Mouse (Mus musculus) left cerebral cortex, postnatal 36 days (tissue): Measurements from ENCODE around the gene Nodal. TPM values are rescaled to one million over a fixed set of nuclear protein-coding genes. Genes with fewer than 3 reads are reported as not detected.
A peak's percentile ranks its signal among the peaks of the same experiment; 100 is the strongest.

Experiments used
- DNase-seq, 2 experiments: peaks; one replicate each; pipeline ENCODE4 v3.0.0; 2021 to 2022; ENCODE audit warnings: low spot score in 2 of 2, mixed read lengths in 1 of 2
- intact Hi-C: fragments of 180-260 bp; cut with DNase I; formaldehyde crosslinking; loops from one replicate; pipeline ENCODE4 v1.15.1; 2025
- total RNA-seq, 2 experiments: library from RNA; stranded (reverse); gene quantifications; 2 replicates each; pipeline ENCODE4 v1.2.3; 2021

Gene Nodal
- total RNA-seq, 2 experiments from 2014 or later: 0.32 to 0.35 TPM

DNA sequence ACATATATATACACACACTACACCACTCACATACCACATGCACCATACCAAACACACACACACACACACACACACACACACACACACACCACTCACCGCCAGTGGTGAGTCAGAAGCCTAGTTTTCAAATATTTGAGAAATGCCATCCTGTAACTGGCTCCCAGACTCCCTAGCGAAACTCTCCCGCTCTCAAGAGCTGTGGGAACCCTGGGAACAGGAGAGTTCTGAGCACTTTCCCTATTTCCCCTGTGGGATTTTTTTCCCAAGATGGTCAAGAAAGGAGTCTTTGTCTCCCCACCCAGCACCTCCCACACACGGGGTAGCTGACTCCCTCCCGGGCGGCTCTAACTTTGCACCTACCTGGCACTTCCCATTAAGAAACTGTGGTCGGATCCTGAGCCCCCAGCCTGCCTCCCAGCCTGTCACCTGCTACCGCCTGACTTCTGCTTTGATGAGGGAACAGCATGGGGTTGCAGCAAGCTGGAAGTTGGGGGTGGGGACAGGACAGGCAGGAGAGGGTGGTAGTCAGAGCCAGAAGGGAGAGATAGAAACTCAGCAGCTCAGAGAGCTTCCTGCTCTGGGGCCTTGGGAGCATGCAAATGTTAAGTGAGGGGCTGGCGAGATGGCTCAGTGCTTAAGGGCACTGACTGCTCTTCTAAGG, 23.2 kb upstream of the Nodal start:
- intact Hi-C loops: no loop called here
- DNase-seq: no peak

GRCm38 (mm10) chr10:61398125-61398524, 19.6 kb upstream of the Nodal start:
- DNase-seq: no peak
- intact Hi-C loops: no loop called here

DNA sequence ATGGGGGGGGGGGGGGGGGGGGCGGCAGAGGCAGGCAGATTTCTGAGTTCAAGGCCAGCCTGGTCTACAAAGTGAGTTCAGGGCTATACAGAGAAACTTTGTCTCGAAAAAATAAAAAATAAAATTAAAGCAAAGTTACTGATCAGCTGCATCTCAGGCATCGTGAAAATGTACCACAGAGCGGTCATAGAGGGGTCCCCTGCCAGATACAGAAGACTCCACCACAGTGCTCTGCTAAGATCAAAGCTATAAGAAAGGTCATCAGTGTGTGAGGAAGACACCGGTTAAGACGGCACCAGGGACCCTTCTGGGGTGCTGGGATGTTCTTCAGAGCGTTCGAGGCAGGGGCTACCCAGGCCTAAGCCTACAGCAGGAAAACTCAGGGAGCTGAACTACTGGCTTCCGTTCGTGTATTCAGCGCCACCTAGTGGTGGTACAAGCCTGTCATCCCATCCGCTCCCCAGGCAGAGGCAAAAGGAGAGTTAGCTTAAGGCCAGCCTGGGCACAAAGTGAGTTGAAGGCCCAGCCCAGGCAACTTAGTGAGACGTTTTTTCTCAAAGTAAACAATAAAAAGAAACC, 18.5 kb upstream of the Nodal start:
- intact Hi-C loops: loop anchor here (1.0 kb wide), 1 partner anchor 58 kb away; no protein-coding TSS in a partner anchor

GRCm38 (mm10) chr10:61400407-61400806, 17.4 kb upstream of the Nodal start:
- no peak for DNase-seq
- intact Hi-C loops: loop anchor here (5.0 kb wide), 1 partner anchor 203 kb away; no protein-coding TSS in a partner anchor

More for the DNA sequence above, 18.5 kb upstream of the Nodal start:
- DNase-seq: peak; percentile 53 to 54

GRCm38 (mm10) chr10:61402480-61402879, 15.3 kb upstream of the Nodal start:
- no peak for DNase-seq
- intact Hi-C loops: loop anchor here (5.0 kb wide), 1 partner anchor 205 kb away; no protein-coding TSS in a partner anchor

GRCm38 (mm10) chr10:61402911-61403310, 14.9 kb upstream of the Nodal start:
- no peak for DNase-seq

GRCm38 (mm10) chr10:61405958-61406357, 11.8 kb upstream of the Nodal start:
- intact Hi-C loops: no loop called here

More at GRCm38 (mm10) chr10:61402911-61403310, 14.9 kb upstream of the Nodal start:
- intact Hi-C loops: loop anchor here (5.0 kb wide), 1 partner anchor 206 kb away; no protein-coding TSS in a partner anchor

DNA sequence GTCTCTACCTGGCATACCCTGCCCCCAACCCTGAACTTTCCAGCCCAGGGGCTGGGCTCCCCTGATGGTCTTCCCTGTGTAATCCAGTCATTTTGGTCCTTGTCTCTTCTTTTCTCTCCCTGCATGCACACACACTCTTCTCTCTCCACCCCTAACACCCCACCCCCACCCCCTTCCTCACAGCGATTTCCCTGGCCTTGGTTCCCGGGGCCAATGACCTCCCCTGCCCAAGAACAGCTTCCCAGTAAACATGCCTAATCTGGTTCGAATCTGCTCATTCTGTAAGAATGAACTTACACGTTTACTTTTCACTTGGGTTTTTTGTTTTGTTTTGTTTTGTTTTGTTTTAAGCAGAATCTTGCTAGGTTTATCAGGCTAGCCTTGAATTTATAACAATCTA, 8.0 kb upstream of the Nodal start:
- intact Hi-C loops: no loop called here
- DNase-seq: no peak

More at GRCm38 (mm10) chr10:61405958-61406357, 11.8 kb upstream of the Nodal start:
- DNase-seq: no peak

DNA sequence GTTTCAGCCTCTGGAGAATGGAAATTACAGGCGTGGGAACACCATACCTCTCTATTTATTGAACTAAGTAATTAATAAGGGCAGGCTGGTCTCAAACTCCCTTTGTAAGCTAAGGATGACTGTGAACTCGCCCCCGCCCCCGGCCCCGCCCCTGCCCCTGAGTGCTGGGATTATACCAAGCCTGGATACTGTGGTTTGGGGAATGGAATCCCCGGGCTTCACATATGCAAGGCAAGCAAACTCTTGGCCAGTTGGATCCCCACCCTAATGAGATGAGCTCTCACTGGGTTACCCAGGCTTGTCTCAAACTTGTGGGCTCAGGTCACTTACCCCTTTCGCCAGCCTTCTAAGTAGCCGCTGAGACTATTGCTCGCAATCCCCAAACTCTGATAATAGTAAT, 7.6 kb upstream of the Nodal start:
- no peak for DNase-seq
- intact Hi-C loops: no loop called here

DNA sequence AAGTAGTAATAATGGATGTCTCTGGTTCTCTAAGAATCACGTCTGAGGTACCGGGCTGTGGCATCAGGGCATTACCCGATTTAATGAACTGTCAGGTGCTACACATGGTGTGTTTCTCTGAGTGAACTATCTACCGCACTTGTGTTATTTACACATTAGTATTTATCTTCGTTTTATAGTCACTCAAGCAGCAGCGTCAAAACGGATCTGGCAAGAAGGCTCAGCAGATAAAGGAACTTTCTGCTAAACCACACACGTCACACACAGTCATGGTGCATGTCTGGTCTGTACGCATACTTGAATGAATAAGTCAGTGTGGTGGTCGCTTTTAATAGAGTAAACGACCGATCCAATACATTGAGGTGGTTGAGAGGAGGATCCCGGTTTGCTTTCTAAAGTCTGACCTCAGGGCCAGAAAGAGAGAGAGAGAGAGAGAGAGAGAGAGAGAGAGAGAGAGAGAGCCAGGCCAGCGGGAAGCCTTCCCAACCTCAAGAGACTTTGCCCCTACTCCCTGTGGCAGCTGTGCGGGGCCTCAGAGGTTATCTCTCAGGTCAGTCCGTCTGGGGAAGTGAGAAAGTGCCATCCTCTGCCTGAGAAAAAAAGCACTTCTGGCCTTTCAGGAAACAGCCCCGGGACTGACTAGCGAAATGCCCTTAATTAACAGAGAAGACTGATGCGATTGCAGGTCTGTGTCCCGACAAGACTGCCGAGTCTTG, 4.7 kb upstream of the Nodal start:
- intact Hi-C loops: no loop called here
- no peak for DNase-seq

GRCm38 (mm10) chr10:61415240-61415639, 2.5 kb upstream of the Nodal start:
- intact Hi-C loops: no loop called here
- DNase-seq: no peak

- intact Hi-C loops: no loop called here
- DNase-seq: no peak
These were observed 1.9 kb upstream of the Nodal start for GRCm38 (mm10) chr10:61415890-61416289.

GRCm38 (mm10) chr10:61416561-61416960, 1.2 kb upstream of the Nodal start:
- DNase-seq: no peak
- intact Hi-C loops: no loop called here

- no peak for DNase-seq
- intact Hi-C loops: no loop called here
These were observed 726 bp upstream of the Nodal start for GRCm38 (mm10) chr10:61417046-61417445.

DNA sequence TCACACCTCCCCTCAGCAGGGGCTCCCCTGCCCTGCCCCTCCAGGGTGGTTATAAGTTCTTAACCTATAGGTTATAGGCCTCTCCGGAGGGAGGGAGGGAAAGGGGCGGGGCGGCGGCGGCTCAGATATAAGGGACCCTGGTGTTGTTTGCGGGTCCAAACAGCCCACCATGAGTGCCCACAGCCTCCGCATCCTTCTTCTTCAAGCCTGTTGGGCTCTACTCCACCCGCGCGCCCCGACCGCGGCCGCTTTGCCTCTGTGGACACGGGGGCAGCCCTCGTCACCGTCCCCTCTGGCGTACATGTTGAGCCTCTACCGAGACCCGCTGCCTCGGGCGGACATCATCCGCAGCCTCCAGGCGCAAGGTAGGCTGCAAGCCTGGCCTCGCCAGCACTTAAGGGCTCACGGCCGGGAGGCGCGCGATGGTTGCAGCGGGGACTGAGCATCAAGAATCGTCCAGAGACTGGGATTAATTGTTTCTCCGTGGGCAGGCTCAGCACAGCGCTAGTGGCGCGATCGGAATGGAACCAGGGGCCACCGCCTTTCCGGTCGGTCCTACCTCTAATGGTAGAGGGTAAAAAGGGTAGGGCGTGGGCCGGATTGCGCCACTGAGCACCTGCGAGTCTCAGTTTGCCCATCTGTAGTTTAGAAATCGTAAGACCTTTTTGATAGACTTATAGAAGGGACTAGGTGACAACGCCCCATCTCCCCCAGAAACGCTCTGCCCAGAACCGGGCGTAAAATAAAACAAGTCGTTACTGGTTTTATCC, 544 bp downstream of the Nodal start:
- intact Hi-C loops: no loop called here

DNA sequence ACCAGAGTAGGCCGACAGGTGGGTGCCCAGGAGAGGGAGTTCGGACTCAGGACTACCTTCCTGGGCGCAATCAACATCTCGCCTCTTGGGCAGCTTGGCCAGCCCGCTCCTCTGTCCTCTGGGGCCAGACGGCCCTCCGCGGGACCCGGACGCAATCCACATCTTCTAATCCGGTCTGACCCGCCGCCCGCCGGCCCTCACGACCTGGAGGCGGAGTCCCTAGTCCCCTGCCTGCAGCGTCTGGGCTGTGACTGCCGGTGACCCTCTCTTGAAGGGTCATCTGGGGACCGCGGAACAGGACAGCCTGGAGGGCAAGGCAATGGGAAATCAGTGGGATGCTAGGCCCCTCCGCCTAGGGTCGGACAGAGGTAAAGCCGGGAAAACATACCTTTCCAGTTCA, 1.4 kb downstream of the Nodal start:
- no peak for DNase-seq

More for the DNA sequence above, 544 bp downstream of the Nodal start:
- DNase-seq: no peak

GRCm38 (mm10) chr10:61420011-61420410, 2.2 kb downstream of the Nodal start:
- intact Hi-C loops: no loop called here
- no peak for DNase-seq

More for the DNA sequence above, 1.4 kb downstream of the Nodal start:
- intact Hi-C loops: no loop called here

- intact Hi-C loops: no loop called here
- DNase-seq: no peak
These were observed 5.1 kb downstream of the Nodal start for GRCm38 (mm10) chr10:61422861-61423260.

DNA sequence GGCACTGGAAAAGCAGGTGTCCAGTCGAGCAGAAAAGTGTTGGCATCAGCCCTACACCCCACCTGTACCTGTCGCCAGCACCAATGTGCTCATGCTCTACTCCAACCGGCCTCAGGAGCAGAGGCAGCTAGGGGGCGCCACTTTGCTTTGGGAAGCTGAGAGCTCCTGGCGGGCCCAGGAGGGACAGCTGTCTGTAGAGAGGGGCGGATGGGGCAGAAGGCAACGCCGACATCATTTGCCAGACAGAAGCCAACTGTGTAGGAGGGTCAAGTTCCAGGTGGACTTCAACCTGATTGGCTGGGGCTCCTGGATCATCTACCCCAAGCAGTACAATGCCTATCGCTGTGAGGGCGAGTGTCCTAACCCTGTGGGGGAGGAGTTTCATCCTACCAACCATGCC, 5.5 kb downstream of the Nodal start:
- DNase-seq: no peak
- intact Hi-C loops: no loop called here

GRCm38 (mm10) chr10:61424500-61424899, 6.7 kb downstream of the Nodal start:
- intact Hi-C loops: no loop called here
- no peak for DNase-seq
